In the genomic region with DNA sequence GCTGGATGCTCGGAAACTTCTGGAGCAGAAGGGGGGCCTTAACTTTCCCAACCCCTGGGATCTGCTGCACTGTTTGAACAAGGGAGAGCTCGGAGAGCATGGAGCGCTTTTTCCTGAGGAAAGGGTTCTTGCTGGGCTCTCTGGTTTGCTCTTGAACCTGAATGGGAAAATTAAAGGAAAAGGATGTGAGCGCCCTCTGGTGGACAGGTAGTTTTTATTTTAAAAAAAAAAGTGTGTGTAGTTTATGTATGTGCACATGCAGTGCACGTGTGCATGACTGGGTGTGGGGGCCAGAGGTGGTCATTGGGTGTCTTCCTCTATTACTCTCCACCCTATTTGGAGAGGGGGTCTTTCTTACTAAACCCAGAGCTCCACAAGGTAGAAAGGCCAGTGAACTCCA, we compare ENCODE assay signal across 8 mouse cellular contexts. TPM values are rescaled to one million over a fixed set of nuclear protein-coding genes. Genes with fewer than 3 reads are reported as not detected.
DNase-seq lines count a peak whose midpoint lies in the region; TF ChIP-seq lines count a peak whose summit lies in the region.
"Had no signal": no experiment of that assay in that cellular context is flagged by ENCODE, and none has a peak within 500 bp of the region (broad histone marks: within the 10 kb centered on the region; RNA-seq: fewer than 3 reads in every experiment).

No protein-coding gene starts in this region.

- TF ChIP-seq CTCF in kidney, adult 2 months (conservative IDR thresholded peaks at IDR 0.05; ENCODE audit: insufficient read depth, insufficient read length, low read depth, low read length): 0 out of 2 replicates have a peak, but pooled peaks have one; percentile 7
- peak; percentile 84 for TF ChIP-seq CTCF in bone marrow macrophage, adult 2 months (IDR thresholded peaks at IDR 0.05; ENCODE audit: low read depth, low read length)
- TF ChIP-seq CTCF in lung, adult 2 months (IDR thresholded peaks at IDR 0.05; ENCODE audit: insufficient read depth, low read length): no peak

- H3K4me3 ChIP-seq in kidney, adult 2 months (ENCODE audit: insufficient read depth, low read depth, low read length): no peak overlapping the region
- H3K4me3 ChIP-seq in bone marrow macrophage, adult 2 months (ENCODE audit: insufficient read depth, low read length): no peak overlapping the region
- H3K4me3 ChIP-seq in lung, adult 2 months (replicated peaks; ENCODE audit: extremely low read depth, low read depth, low read length): no peak overlapping the region
- H3K4me3 ChIP-seq: stomach, embryonic 15.5 days had no signal

- peak; percentile 73 for DNase-seq in kidney, adult 2 months
- DNase-seq in kidney, adult 11 months: no peak
- DNase-seq in ES-CJ7 (ENCODE audit: low read depth, low spot score): peak; percentile 69
- DNase-seq in lung, adult 2 months: peak; percentile 37
- DNase-seq in natural killer cell, adult 2 months (ENCODE audit: low spot score in 2 of 2): no peak
- no peak for DNase-seq in ovary, postnatal 36 days (ENCODE audit: low spot score)

- WGBS in kidney, adult 2 months: 52% methylated on average over 5 of the region's 5 CpGs
- WGBS in lung, adult 2 months: 58% methylated on average over 5 of the region's 5 CpGs

- peaks cover 2% of the 10 kb centered on the region; the same call in 1 of the 2 replicates for H3K4me1 ChIP-seq in kidney, adult 2 months (ENCODE audit: control insufficient read depth, insufficient read depth, low read length)
- H3K4me1 ChIP-seq in bone marrow macrophage, adult 2 months (ENCODE audit: control insufficient read depth, insufficient read depth, low read length): peaks cover 5% of the 10 kb centered on the region
- peaks cover 8% of the 10 kb centered on the region; the same call in 1 of the 2 replicates for H3K4me1 ChIP-seq in lung, adult 2 months (ENCODE audit: control insufficient read depth, insufficient read depth, low read length)

- no peaks in the 10 kb centered on the region for H3K27me3 ChIP-seq in kidney, adult 2 months (replicated peaks; ENCODE audit: control insufficient read depth, insufficient read depth, low read length)
- H3K27me3 ChIP-seq: stomach, embryonic 15.5 days had no signal

- no peak overlapping the region for H3K27ac ChIP-seq in kidney, adult 2 months (ENCODE audit: insufficient read depth, low read depth, low read length)
- no peak overlapping the region for H3K27ac ChIP-seq in bone marrow macrophage, adult 2 months (ENCODE audit: insufficient read depth, low read depth, low read length)
- H3K27ac ChIP-seq: stomach, embryonic 15.5 days had no signal

- TF ChIP-seq POLR2A in kidney, adult 2 months (IDR thresholded peaks at IDR 0.05; ENCODE audit: low read depth, low read length): no peak
- TF ChIP-seq POLR2A in bone marrow macrophage, adult 2 months (IDR thresholded peaks at IDR 0.05; ENCODE audit: borderline replicate concordance, low read depth, low read length): no peak
- TF ChIP-seq POLR2A in lung, adult 2 months (IDR thresholded peaks at IDR 0.05; ENCODE audit: borderline replicate concordance, extremely low read depth, low read depth, low read length): no peak

- H3K36me3 ChIP-seq in kidney, adult 2 months (ENCODE audit: control insufficient read depth, insufficient read depth, low read length): peaks cover 1% of the 10 kb centered on the region; the same call in 1 of the 2 replicates
- H3K36me3 ChIP-seq: stomach, embryonic 15.5 days had no signal

RNA-seq across cellular contexts. Expression of a gene that starts 3.7 kb away (rescaled TPM):
- polyA plus RNA-seq in kidney, adult 2 months (2012; rRNA removed): 4.3 and 4.8 TPM in 2 replicates
- 8.1 and 8.5 TPM in 2 replicates for polyA plus RNA-seq in bone marrow macrophage, adult 2 months (2012; ENCODE audit: insufficient read depth, insufficient read length, missing spikeins)
- polyA plus RNA-seq in lung, adult 2 months (2012; rRNA removed): 2.7 and 4.0 TPM in 2 replicates

RNA-seq across cellular contexts. Expression of a gene that starts 3.9 kb away (rescaled TPM):
- polyA plus RNA-seq in kidney, adult 2 months (2012; rRNA removed): 24.4 and 29.5 TPM in 2 replicates
- 16.6 and 16.9 TPM in 2 replicates for polyA plus RNA-seq in bone marrow macrophage, adult 2 months (2012; ENCODE audit: insufficient read depth, insufficient read length, missing spikeins)
- 9.0 and 15.6 TPM in 2 replicates for polyA plus RNA-seq in lung, adult 2 months (2012; rRNA removed)

RNA-seq across cellular contexts. Expression of a gene that starts 55.7 kb away (rescaled TPM):
- polyA plus RNA-seq in kidney, adult 2 months (2012; rRNA removed): 329 and 355 TPM in 2 replicates
- not detected in 2 replicates for polyA plus RNA-seq in bone marrow macrophage, adult 2 months (2012; ENCODE audit: insufficient read depth, insufficient read length, missing spikeins)
- 0.06 TPM in 1 of 2 replicates, not detected in the other for polyA plus RNA-seq in lung, adult 2 months (2012; rRNA removed)

RNA-seq across cellular contexts. Expression of a gene that starts 59.0 kb away (rescaled TPM):
- polyA plus RNA-seq in kidney, adult 2 months (2012; rRNA removed): 7.5 and 8.7 TPM in 2 replicates
- polyA plus RNA-seq in bone marrow macrophage, adult 2 months (2012; ENCODE audit: insufficient read depth, insufficient read length, missing spikeins): 0.20 TPM in 1 of 2 replicates, not detected in the other
- 7.5 and 11.0 TPM in 2 replicates for polyA plus RNA-seq in lung, adult 2 months (2012; rRNA removed)

Comparison
In these comparisons a context has a peak if more than half of its experiments do, and no peak if none do; other contexts are left out.
1. DNase-seq: peak in kidney, adult 2 months (single experiment), ES-CJ7 (single experiment) and lung, adult 2 months (single experiment); none in kidney, adult 11 months (single experiment), natural killer cell, adult 2 months (0 of 2) and ovary, postnatal 36 days (single experiment).
2. RNA of a gene that starts 55.7 kb away (polyA plus RNA-seq): 329 to 355 TPM in kidney, adult 2 months; 0.06 TPM in lung, adult 2 months and not detected in bone marrow macrophage, adult 2 months; every median in the first group is over 100 times any median in the second.